Mouse (Mus musculus) neural tube, embryonic 11.5 days (tissue): Measurements from ENCODE around the gene Casc3. TPM values are rescaled to one million over a fixed set of nuclear protein-coding genes. Genes with fewer than 3 reads are reported as not detected.

Experiments
- ATAC-seq: fragments of 200-750 bp; cut with Nextera tagmentation; 2 replicates; pipeline ENCODE4 v1.8.0; 2017; ENCODE audit warnings: moderate number of reproducible peaks, mild to moderate bottlenecking, moderate TSS enrichment, moderate library complexity; ENCODE audit not compliant: insufficient read depth, low FRiP score, low TSS enrichment
- DNase-seq: peaks from one replicate; pipeline ENCODE4 v3.0.0-alpha.2; 2015; ENCODE audit warnings: low spot score
- H3K27ac ChIP-seq: fragments of 300-500 bp; sonication (generic); 2 replicates; pipeline ENCODE4 v1.5.1; 2014; ENCODE audit warnings: low read depth, mild to moderate bottlenecking, low read length
- H3K27me3 ChIP-seq: fragments of 300-500 bp; sonication (generic); 2 replicates; pipeline ENCODE4 v1.6.1; 2014; ENCODE audit warnings: mild to moderate bottlenecking, low read length, mixed read lengths; ENCODE audit not compliant: control insufficient read depth, insufficient read depth
- H3K36me3 ChIP-seq: fragments of 300-500 bp; sonication (generic); 2 replicates; pipeline ENCODE4 v1.6.1; 2014; ENCODE audit warnings: mild to moderate bottlenecking, low read length, moderate library complexity, mixed read lengths; ENCODE audit not compliant: control insufficient read depth, insufficient read depth
- H3K4me1 ChIP-seq: fragments of 300-500 bp; sonication (generic); 2 replicates; pipeline ENCODE4 v1.6.1; 2014; ENCODE audit warnings: low read length, mixed read lengths; ENCODE audit not compliant: control insufficient read depth, insufficient read depth
- H3K4me2 ChIP-seq: fragments of 300-500 bp; sonication (generic); 2 replicates; pipeline ENCODE4 v1.6.1; 2014; ENCODE audit warnings: low read depth, mild to moderate bottlenecking, moderate library complexity
- H3K4me3 ChIP-seq: fragments of 300-500 bp; sonication (generic); 2 replicates; pipeline ENCODE4 v1.5.1; 2014; ENCODE audit warnings: low read depth, low read length
- H3K9ac ChIP-seq: fragments of 300-500 bp; sonication (generic); 2 replicates; pipeline ENCODE4 v1.6.1; 2014; ENCODE audit warnings: mild to moderate bottlenecking, low read length
- H3K9me3 ChIP-seq: fragments of 300-500 bp; sonication (generic); 2 replicates; pipeline ENCODE4 v1.6.1; 2016; ENCODE audit warnings: low read length; ENCODE audit not compliant: control insufficient read depth
- WGBS: fragments of 180-500 bp; shearing (Covaris S2); extraction: QIAGEN DNeasy Blood & Tissue Kit; methylation state at CpG from one replicate; pipeline ENCODE4 v1.1.7; 2014; 5-methylcytosine and 5-hydroxymethylcytosine counted together
- polyA plus RNA-seq: library from polyadenylated mRNA; unstranded; fragments of >200 nt; fragmentation: Nextera tagmentation; extraction: Ambion mirVana; gene quantifications from 2 replicates; pipeline ENCODE4 v1.2.1, GENCODE M21; 2014

Gene Casc3
- polyA plus RNA-seq, 1 experiment from 2014 or later, result 59.4 TPM

DNA sequence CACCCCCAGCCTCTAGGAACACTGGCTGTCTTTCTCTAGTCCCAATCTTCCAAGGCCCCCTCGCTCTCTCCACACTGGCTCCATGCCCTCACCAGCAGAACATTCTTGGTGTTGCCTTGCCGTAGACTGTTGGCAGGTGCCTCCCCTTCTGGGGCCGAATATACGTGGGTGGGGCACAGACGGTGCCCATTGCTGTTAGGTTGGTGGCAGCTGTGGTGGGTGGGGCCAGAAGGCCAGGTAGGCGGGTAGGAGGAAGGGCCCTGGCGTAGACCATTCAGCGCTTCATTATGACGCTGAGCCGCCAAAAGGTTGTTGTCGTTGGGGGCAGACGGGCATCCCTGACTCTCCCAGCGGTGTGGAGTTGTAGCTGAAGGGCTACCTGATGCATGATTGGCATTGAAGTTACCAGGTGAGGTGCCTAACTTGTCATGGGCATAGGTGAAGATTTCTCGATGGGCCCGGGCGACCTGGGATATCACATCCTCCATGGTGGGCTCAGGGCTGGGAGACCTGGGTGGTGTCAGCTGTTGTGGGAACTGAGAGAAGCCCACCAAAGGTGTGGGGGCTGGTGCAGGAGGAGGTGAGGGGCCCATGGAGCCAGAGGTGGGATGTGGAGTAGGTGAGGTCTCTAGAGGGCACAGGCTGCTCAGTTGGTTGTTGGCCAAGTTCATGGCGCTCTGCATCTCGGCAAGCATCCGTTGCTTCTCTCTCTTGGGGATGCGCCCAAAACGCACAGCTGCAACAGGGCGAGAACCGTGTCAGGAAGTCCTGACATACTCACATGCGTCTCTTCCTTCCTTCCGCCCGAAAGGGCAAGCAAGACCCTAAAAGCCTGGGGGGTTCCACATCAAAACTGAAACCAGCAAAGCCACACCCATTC is 34.4 kb upstream of the Casc3 start:
- H3K4me1 ChIP-seq, result peaks cover 42% of the 10 kb centered on the region
- no peak overlapping the region for H3K4me2 ChIP-seq
- H3K27me3 ChIP-seq, result no peaks in the 10 kb centered on the region
- no peak overlapping the region for H3K9ac ChIP-seq
- H3K4me3 ChIP-seq, result no peak overlapping the region
- WGBS, result 97% methylated on average over 26 of the region's 26 CpGs
- H3K36me3 ChIP-seq, result no peaks in the 10 kb centered on the region
- no peaks in the 10 kb centered on the region for H3K9me3 ChIP-seq
- DNase-seq (no peak), ATAC-seq (no peak)
- H3K27ac ChIP-seq, result no peak overlapping the region

DNA sequence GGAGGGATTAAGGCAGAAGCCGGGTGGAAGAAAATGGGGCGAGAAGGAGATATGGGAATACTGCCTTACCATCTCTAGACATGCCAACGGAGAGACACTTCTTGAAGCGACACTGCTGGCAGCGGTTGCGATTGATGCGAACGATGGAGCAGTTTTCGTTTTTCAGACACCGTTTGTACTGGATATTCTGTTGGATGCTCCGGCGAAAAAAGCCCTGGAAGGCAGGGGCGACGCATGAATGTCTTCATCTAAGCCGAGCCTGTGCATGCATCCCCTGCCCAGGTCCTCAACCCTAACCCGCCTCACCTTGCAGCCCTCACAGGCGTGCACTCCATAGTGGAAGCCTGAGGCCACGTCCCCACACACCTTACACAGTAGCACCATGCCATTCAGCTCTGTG is 33.6 kb upstream of the Casc3 start:
- Histone ChIP-seq H3K9ac (no peak overlapping the region), H3K9me3 (no peaks in the 10 kb centered on the region), H3K36me3 (no peaks in the 10 kb centered on the region), H3K27ac (no peak overlapping the region), H3K27me3 (no peaks in the 10 kb centered on the region), H3K4me3 (no peak overlapping the region), H3K4me2 (no peak overlapping the region), H3K4me1 (peaks cover 46% of the 10 kb centered on the region)
- no peak for ATAC-seq
- DNase-seq, result no peak
- 94% methylated on average over 18 of the region's 18 CpGs for WGBS

DNA sequence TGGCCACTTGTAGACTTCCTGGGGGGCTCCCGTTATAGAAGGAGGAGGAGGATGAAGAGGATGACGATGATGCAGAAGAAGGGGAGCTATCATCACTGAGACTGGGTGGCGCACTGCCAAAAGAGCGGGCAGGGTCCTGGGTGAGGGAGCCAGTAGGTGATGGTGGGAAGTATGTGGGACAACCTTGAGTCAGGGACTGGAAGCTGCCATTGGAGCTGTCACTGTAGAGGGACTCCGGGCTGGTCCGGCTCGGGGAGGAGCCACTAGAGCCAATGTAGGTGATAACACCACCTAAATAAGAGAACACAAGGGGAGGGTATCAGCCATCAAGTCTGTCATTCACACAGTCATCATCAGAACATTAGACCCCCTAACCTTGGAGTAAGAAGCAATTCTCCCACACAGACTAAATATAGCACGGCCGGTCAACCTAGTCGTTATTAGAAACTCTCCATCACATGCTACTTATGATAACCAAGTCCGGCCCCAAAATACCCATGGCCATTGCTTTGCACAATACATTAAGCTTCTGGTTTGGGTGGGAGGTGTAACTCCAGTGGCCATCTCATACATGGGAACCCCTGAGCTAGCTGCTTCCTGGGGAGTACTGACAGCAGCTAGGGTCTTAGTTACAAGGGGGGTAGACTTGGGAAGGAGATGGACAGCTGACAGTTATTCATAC is 32.7 kb upstream of the Casc3 start:
- Histone ChIP-seq H3K36me3 (no peaks in the 10 kb centered on the region), H3K9ac (no peak overlapping the region), H3K9me3 (no peaks in the 10 kb centered on the region), H3K27me3 (no peaks in the 10 kb centered on the region), H3K4me2 (no peak overlapping the region), H3K4me3 (no peak overlapping the region), H3K4me1 (peaks cover 44% of the 10 kb centered on the region), H3K27ac (no peak overlapping the region)
- DNase-seq (no peak), ATAC-seq (no peak)
- 94% methylated on average over 11 of the region's 11 CpGs for WGBS

DNA sequence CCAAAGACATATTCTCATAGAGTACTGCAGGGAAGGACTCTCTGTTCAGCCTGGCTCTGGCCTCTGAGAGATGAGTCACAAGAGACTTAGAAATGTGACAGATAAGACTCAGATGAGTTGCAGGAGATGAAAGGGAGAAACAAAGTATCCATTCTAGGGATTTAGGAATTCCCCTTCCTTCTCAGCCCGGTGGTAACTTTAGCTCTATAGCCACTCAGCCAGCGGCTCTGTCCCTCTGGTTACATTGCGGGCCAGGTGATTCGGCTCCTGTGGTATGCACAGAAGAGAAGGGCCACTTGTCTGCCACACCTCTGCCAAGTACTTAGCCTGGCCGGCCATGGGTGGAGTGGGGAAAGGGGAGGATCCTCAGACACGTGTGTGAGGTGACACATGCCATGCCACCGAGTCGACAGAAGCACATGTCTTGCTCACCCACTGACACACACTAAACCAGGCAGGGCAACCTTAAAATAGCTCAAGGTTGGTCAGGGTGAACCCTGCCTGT is 32.0 kb upstream of the Casc3 start:
- no peak for DNase-seq
- 85% methylated on average over 8 of the region's 8 CpGs for WGBS
- Histone ChIP-seq H3K4me1 (peaks cover 37% of the 10 kb centered on the region), H3K27me3 (no peaks in the 10 kb centered on the region), H3K36me3 (no peaks in the 10 kb centered on the region), H3K9me3 (no peaks in the 10 kb centered on the region), H3K4me3 (no peak overlapping the region), H3K4me2 (no peak overlapping the region), H3K9ac (no peak overlapping the region), H3K27ac (no peak overlapping the region)
- ATAC-seq, result no peak

DNA sequence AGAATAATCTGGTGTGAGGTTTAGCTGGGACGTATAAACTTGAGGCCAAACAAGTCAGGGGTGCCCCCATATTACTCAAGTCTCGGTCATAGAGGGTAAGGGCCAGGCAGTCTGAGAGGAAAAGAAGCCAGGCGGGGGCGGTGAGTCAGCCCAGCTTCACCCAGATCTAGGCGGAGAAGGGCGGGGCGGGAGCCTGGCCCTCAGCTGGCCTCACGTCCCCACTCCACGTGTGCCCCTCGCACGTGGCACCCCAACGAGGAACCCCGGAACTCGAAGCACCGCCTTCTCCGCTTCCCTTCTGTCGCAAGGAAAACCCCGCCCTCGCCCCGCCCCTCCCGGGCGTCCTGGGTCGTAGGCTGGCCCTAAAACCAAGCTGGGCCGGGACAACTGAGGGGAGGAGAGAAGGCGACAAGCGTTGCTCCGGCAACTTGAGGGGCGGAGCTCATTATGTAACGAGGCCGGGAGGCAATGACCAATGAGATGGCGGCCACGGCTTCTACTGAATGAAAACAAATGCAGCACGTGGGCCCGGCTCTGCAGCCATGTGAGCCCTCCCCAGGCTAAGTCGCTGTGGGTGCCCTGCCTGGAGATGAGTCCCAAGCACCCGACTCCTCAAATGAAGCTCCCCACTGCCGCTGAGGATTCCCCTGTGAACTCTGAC is 30.9 kb upstream of the Casc3 start:
- peaks cover 28% of the 10 kb centered on the region for H3K4me1 ChIP-seq
- no peaks in the 10 kb centered on the region for H3K36me3 ChIP-seq
- H3K4me3 ChIP-seq, result peak overlapping the region; percentile 30
- peak; percentile 92 for DNase-seq
- peak overlapping the region; percentile 40; the same call in 1 of the 2 replicates for H3K9ac ChIP-seq
- no peaks in the 10 kb centered on the region for H3K27me3 ChIP-seq
- 1% methylated on average over 37 of the region's 37 CpGs for WGBS
- H3K27ac ChIP-seq, result no peak overlapping the region
- peak overlapping the region; percentile 69 for H3K4me2 ChIP-seq
- H3K9me3 ChIP-seq, result no peaks in the 10 kb centered on the region
- peak; percentile 78 for ATAC-seq

DNA sequence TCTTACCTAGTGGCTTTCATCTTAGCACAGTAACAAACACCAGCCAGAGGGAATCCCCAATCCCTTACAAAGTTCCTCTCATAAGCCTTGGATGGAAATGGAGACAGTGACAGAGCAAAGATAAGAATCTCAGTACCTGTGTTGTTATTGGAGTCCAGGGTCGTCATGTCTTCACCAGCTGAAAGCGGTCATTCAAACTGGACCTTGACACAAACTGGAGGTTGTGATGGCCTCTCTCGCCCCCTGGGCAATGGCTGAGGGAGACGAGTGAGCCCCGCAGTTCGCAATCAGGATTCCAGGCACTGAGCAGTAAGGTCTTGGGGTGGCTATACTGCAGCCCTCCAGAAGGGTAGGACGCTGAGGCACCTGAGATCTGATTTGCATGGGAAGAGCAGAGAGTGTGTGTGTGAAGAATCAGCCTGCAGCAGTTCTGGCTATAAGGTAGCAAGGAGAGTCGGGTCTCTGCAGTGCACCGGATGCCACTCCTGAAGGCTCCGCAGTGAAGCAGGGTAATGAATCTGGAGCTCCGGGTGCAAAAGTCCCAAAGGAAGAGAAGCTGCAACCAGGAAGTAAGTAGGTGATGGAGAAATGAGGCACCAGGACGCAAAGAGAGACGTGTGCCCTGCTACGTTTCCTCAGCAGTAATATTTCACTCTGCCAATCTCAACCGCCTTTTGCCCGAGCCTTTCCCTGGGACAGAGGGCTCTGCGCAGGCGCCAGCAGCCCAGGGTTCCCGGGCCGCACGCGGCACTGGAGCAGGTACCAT is 29.9 kb upstream of the Casc3 start, which contains the start of gene Nr1d1:
TSS of gene Nr1d1 (minus strand) at position 752 of the 766 bp plus-strand sequence.
- WGBS, result under 1% methylated on average over 22 of the region's 22 CpGs
- Histone ChIP-seq H3K4me1 (peaks cover 28% of the 10 kb centered on the region), H3K9ac (0 out of 2 replicates have a peak within 1 kb of the TSS, but pooled peaks have one; percentile 40), H3K4me2 (peak within 1 kb of the TSS; percentile 69), H3K4me3 (peak within 1 kb of the TSS; percentile 30), H3K27ac (0 out of 2 replicates have a peak within 1 kb of the TSS, but pooled peaks have one; percentile 9), H3K36me3 (no peaks in the 10 kb centered on the region), H3K9me3 (no peaks in the 10 kb centered on the region), H3K27me3 (no peaks in the 10 kb centered on the region)
- ATAC-seq (no peak), DNase-seq (no peak)

DNA sequence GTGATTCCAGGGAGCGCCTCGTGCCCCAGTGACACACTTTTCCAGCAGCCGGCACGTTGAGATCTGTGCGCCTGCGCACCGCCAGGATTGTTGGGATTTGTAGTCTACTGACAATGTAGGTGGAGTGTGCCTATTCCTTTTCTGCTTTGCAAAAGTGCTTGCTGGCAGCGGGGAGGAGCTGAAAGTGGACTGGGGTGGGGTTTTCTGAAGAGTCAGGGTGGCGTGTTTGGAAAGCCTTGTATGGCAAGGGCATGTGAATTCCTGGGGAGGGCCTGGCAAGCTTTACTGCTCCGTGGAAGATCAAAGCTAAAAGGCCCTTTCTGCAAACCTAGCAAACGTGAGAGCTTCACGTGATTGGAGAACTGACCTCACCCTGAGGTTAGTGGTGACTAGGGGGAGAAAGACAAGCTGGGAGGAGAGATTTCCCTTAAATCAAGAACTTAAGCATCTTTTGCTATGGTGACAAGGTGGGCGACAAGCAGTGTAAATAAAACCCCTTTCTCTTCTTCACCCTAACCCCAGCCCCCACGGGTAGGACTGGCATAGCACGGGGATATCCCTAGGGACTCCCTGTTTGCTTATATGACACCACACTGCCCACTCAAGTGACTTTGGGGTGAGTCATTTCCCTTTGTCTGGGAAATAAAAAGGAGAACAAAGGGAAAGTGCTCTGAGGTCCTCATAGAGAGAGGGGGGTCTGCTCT is 29.2 kb upstream of the Casc3 start:
- ATAC-seq (peak; percentile 67), DNase-seq (peak; percentile 94)
- Histone ChIP-seq H3K36me3 (no peaks in the 10 kb centered on the region), H3K9me3 (no peaks in the 10 kb centered on the region), H3K27me3 (no peaks in the 10 kb centered on the region), H3K4me3 (peak overlapping the region; percentile 18; the same call in 1 of the 2 replicates), H3K27ac (no peak overlapping the region), H3K4me2 (peak overlapping the region; percentile 69), H3K9ac (no peak overlapping the region), H3K4me1 (peaks cover 28% of the 10 kb centered on the region)
- WGBS, result 6% methylated on average over 15 of the region's 15 CpGs
